Mouse (Mus musculus) bone marrow, adult 2 months (tissue): ENCODE results near the gene H2al1g.

Source experiments
- CTCF ChIP-seq: fragments of 200-500 bp; IDR thresholded peaks from 2 replicates; pipeline ENCODE4 v1.5.1; 2011; ENCODE audit warnings: low read length, control low read depth; ENCODE audit not compliant: control insufficient read depth, insufficient read depth
- POLR2A ChIP-seq: fragments of 200-500 bp; IDR thresholded peaks from 2 replicates; pipeline ENCODE4 v1.6.1; 2011; ENCODE audit warnings: low read depth, mild to moderate bottlenecking, control low read depth, low read length, borderline replicate concordance; ENCODE audit not compliant: control insufficient read depth

DNA sequence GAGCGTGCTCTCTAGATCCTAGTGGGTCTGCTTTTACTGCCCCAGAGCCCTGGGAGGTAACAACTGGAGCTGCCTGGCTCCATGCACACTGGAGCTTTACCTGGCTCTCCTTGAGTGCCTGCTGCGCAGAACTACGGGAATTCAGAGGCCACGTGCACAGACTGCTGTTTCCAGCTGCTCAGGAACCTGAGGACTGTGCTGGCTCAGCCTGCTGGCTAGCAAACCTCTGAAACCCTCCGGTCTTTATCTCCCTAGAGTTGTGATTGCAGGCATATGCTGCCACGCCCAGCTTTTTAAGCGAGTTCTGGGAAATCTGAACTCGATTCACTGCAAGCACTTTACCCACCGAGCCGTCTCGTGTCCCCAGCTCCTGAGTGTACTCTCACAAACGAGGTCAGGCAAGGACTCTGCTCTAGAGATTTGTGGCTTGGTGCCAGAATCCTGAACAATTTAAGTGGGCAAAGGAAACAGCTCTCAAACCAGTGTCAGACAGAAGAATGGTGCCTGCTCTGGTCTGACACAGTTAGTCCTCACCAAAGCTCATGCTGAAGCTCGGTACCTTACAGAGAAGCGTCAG, 29.7 kb upstream of the H2al1g start:
- TF ChIP-seq CTCF, result no peak
- TF ChIP-seq POLR2A, result no peak
